Mouse (Mus musculus) lung, postnatal 4 days (tissue): ENCODE measurements around the gene Gm13290.
"Not testable (repeated sequence)": the region's sequence is repeated elsewhere in the genome, so short reads cannot be mapped to it uniquely, and the experiment has no call there.

Experiments
- DNase-seq, 2 experiments: peaks; one replicate each; pipeline ENCODE4 v3.0.0; 2021

Gm13290 gene

DNA sequence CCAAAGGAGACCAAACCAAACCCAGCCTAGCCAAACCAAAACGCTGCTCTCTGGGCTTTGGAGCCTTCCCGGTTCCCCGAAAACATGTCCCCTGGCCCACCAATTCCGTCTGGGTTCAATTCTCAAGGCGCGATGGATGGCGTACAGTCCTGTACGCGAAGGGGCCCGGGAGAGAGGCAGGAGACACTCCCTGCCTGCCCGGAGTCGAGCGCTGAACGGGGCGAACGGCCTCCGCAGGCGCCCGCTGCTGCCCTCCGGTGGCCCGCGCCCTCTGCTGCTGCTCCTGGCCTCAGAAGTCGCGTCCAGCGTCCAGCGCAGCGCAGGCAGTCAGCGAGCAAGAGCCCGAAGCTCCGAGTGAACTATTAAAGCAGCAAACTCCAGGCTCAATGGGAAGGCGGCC is 8.7 kb downstream of the Gm13290 start:
- peak; percentile 39 to 74 for DNase-seq

DNA sequence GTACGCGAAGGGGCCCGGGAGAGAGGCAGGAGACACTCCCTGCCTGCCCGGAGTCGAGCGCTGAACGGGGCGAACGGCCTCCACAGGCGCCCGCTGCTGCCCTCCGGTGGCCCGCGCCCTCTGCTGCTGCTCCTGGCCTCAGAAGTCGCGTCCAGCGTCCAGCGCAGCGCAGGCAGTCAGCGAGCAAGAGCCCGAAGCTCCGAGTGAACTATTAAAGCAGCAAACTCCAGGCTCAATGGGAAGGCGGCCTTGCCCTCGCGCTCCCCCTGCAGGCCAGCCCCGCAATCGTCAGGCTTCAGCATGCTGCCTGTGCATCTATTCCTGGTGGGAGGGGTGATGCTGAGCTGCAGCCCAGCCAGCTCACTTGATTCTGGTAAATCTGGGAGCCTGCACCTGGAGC is 11.8 kb downstream of the Gm13290 start, which contains the start of gene Gm13276:
Gm13276 (plus strand) TSS at position 301 of the 400 bp plus-strand sequence.
- DNase-seq: not testable (repeated sequence)

DNA sequence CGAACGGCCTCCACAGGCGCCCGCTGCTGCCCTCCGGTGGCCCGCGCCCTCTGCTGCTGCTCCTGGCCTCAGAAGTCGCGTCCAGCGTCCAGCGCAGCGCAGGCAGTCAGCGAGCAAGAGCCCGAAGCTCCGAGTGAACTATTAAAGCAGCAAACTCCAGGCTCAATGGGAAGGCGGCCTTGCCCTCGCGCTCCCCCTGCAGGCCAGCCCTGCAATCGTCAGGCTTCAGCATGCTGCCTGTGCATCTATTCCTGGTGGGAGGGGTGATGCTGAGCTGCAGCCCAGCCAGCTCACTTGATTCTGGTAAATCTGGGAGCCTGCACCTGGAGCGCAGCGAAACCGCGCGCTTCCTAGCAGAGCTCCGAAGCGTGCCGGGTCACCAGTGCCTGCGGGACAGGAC is 14.8 kb downstream of the Gm13290 start, which contains the start of gene Gm13277:
Gm13277 (plus strand) TSS at position 231 of the 400 bp plus-strand sequence.
- DNase-seq: peak; percentile 82 to 88

DNA sequence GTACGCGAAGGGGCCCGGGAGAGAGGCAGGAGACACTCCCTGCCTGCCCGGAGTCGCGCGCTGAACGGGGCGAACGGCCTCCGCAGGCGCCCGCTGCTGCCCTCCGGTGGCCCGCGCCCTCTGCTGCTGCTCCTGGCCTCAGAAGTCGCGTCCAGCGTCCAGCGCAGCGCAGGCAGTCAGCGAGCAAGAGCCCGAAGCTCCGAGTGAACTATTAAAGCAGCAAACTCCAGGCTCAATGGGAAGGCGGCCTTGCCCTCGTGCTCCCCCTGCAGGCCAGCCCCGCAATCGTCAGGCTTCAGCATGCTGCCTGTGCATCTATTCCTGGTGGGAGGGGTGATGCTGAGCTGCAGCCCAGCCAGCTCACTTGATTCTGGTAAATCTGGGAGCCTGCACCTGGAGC is 17.6 kb downstream of the Gm13290 start, which contains the start of gene Gm13278:
Gm13278 (plus strand) TSS at position 301 of the 400 bp plus-strand sequence.
- DNase-seq: not testable (repeated sequence)

DNA sequence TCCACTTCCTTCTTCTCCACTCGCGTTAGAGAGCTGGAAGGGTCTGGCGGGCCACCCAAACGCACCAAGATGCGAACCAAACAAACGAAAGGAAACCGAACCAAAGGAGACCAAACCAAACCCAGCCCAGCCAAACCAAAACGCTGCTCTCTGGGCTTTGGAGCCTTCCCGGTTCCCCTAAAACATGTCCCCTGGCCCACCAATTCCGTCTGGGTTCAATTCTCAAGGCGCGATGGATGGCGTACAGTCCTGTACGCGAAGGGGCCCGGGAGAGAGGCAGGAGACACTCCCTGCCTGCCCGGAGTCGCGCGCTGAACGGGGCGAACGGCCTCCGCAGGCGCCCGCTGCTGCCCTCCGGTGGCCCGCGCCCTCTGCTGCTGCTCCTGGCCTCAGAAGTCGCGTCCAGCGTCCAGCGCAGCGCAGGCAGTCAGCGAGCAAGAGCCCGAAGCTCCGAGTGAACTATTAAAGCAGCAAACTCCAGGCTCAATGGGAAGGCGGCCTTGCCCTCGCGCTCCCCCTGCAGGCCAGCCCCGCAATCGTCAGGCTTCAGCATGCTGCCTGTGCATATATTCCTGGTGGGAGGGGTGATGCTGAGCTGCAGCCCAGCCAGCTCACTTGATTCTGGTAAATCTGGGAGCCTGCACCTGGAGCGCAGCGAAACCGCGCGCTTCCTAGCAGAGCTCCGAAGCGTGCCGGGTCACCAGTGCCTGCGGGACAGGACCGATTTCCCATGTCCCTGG is 20.5 kb downstream of the Gm13290 start, which contains the start of gene Gm13275:
Gm13275 (plus strand) TSS at position 552 of the 740 bp plus-strand sequence.
- peak; percentile 77 to 81 for DNase-seq

DNA sequence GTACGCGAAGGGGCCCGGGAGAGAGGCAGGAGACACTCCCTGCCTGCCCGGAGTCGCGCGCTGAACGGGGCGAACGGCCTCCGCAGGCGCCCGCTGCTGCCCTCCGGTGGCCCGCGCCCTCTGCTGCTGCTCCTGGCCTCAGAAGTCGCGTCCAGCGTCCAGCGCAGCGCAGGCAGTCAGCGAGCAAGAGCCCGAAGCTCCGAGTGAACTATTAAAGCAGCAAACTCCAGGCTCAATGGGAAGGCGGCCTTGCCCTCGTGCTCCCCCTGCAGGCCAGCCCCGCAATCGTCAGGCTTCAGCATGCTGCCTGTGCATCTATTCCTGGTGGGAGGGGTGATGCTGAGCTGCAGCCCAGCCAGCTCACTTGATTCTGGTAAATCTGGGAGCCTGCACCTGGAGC is 23.5 kb downstream of the Gm13290 start, which contains the start of gene Gm13279:
Gm13279 (plus strand) TSS at position 301 of the 400 bp plus-strand sequence.
- DNase-seq: not testable (repeated sequence)

DNA sequence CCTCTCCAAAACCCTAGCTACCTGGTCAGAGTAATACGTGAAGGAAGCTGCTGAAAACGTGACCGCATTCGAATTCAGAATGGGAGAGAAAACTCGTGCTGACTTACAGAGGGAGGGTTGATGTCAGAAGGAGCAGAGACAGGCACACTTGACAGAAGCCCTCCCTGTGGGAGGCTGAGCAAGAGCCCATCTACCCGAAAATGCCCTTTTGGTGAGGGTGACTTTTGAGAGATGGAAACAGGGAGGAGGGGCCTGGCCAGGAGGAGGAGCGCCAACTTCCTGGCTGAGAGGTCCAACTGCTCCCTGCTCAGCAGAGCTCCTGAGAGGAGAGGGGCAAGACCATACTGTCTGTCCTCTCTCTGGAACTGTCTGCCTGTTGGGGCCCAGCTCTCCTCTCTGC is 25.7 kb downstream of the Gm13290 start, which contains the start of gene Gm13285:
Gm13285 (plus strand) TSS at position 301 of the 400 bp plus-strand sequence.
- not testable (repeated sequence) for DNase-seq

DNA sequence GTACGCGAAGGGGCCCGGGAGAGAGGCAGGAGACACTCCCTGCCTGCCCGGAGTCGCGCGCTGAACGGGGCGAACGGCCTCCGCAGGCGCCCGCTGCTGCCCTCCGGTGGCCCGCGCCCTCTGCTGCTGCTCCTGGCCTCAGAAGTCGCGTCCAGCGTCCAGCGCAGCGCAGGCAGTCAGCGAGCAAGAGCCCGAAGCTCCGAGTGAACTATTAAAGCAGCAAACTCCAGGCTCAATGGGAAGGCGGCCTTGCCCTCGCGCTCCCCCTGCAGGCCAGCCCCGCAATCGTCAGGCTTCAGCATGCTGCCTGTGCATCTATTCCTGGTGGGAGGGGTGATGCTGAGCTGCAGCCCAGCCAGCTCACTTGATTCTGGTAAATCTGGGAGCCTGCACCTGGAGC is 29.3 kb downstream of the Gm13290 start, which contains the start of gene Gm13287:
Gm13287 (plus strand) TSS at position 301 of the 400 bp plus-strand sequence.
- DNase-seq: not testable (repeated sequence)

DNA sequence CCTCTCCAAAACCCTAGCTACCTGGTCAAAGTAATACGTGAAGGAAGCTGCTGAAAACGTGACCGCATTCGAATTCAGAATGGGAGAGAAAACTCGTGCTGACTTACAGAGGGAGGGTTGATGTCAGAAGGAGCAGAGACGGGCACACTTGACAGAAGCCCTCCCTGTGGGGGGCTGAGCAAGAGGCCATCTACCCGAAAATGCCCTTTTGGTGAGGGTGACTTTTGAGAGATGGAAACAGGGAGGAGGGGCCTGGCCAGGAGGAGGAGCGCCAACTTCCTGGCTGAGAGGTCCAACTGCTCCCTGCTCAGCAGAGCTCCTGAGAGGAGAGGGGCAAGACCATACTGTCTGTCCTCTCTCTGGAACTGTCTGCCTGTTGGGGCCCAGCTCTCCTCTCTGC is 31.6 kb downstream of the Gm13290 start, which contains the start of gene Gm13288:
Gm13288 (plus strand) TSS at position 301 of the 400 bp plus-strand sequence.
- DNase-seq: not testable (repeated sequence)

DNA sequence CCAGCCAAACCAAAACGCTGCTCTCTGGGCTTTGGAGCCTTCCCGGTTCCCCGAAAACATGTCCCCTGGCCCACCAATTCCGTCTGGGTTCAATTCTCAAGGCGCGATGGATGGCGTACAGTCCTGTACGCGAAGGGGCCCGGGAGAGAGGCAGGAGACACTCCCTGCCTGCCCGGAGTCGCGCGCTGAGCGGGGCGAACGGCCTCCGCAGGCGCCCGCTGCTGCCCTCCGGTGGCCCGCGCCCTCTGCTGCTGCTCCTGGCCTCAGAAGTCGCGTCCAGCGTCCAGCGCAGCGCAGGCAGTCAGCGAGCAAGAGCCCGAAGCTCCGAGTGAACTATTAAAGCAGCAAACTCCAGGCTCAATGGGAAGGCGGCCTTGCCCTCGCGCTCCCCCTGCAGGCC is 32.1 kb downstream of the Gm13290 start:
- DNase-seq: peak; percentile 55 to 78

DNA sequence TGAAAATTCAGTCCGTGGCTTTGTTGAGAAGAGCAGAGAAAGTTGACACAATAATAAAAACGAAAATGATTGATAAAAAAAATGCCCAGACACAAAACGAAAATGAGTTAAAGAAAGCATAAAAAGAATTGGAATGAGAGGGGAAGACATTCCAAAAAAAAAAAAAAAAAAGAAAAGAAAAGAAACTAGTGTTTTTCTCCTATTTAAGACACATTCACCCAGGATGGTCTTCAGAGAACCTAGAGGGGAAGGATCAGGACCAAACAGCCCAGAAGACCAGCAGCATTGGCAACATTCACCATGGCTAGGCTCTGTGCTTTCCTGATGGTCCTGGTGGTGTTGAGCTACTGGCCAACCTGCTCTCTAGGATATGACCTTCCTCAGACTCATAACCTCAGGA is 42.3 kb downstream of the Gm13290 start, which contains the start of gene Ifna7:
Ifna7 (plus strand) TSS at position 301 of the 400 bp plus-strand sequence.
- DNase-seq: no peak

DNA sequence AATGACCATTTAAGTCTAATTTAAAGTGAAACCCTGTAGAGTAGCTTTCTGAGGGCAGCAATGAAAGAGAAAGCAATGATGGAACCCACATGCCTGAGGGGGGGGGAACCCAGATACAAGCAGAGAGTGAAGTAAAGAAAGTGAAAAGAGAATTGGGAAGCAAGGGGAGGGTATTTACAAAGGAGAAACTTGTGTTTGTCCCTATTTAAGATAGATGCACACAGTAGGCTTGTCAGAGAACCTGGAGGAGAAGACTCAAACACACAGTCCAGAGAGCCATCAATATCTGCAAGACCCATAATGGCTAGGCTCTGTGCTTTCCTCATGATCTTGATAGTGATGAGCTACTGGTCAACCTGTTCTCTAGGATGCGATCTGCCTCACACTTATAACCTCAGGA is 46.0 kb downstream of the Gm13290 start, which contains the start of gene Ifna11:
Ifna11 (plus strand) TSS at position 301 of the 400 bp plus-strand sequence.
- no peak for DNase-seq

DNA sequence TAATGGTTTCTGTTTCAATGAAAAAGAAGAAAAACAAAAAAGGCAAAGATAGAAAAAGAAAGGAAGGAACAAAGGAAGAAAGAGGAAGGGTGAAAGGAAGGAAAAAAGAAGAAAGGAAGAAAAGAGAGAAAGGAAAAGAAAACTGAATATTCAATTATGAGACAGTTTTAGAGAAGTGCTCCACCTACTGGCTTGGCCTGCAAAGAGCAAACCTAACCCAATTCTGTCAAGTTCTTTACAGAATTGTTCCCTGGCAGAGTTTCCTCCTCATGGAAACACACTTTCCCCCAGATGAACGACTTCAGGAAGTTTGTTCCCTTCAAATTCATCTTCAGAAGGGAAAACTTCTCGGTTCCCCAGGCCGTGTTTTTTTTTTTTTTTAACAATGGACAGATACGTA is 49.4 kb downstream of the Gm13290 start:
- no peak for DNase-seq
